Mouse (Mus musculus): ENCODE data around the gene Sec14l4. TPM values are rescaled to one million over a fixed set of nuclear protein-coding genes. Genes with fewer than 3 reads are reported as not detected.

The Sec14l4 gene
- polyA plus RNA-seq, 1 experiment from 2014 or later, result not detected

GRCm38 (mm10) chr11:4096054-4096984, 65.1 kb downstream of the Sec14l4 start:
- ATAC-seq (peak; percentile 81), DNase-seq (ENCODE audit: low read depth, low spot score) (peak; percentile 89)
- no peak for TF ChIP-seq CTCF (IDR thresholded peaks at IDR 0.05)
- in situ Hi-C loops (cut with MboI; ENCODE audit: low pct_unique_long_range_greater_than_20kb), result no loop called here
- no peaks in the 10 kb centered on the region for H3K27me3 ChIP-seq
- CTCF ChIA-PET, result interaction anchor here (0.9 to 2.3 kb wide), 3 partner anchors 16 to 21 kb away, joined by 3 to 6 read pairs (median 3); no protein-coding TSS in a partner anchor
- POLR2A ChIA-PET, result interaction anchor here (0.8 to 1.2 kb wide), 3 partner anchors 9 to 22 kb away, joined by 3 to 7 read pairs (median 3); no protein-coding TSS in a partner anchor

- H3K27me3 ChIP-seq, result no peaks in the 10 kb centered on the region
- POLR2A ChIA-PET, result interaction anchor here (0.9 to 1.2 kb wide), 3 partner anchors 11 to 21 kb away, joined by 3 to 7 read pairs (median 3); no protein-coding TSS in a partner anchor
- ATAC-seq (no peak), DNase-seq (ENCODE audit: low read depth, low spot score) (no peak)
- CTCF ChIA-PET, result interaction anchor here (0.9 to 2.3 kb wide), 3 partner anchors 16 to 20 kb away, joined by 3 to 6 read pairs (median 3); no protein-coding TSS in a partner anchor
- no peak for TF ChIP-seq CTCF (IDR thresholded peaks at IDR 0.05)
- in situ Hi-C loops (cut with MboI; ENCODE audit: low pct_unique_long_range_greater_than_20kb), result no loop called here
Observed at GRCm38 (mm10) chr11:4097091-4097621, 65.9 kb downstream of the Sec14l4 start.

Other genes starting within 250 kb of the Sec14l4 start
- gene Osbp2, start 167.6 kb upstream of the Sec14l4 start, polyA plus RNA-seq (2021), result 0.15 TPM
- 2.0 TPM for gene 4921536K21Rik, start 136.4 kb upstream of the Sec14l4 start, polyA plus RNA-seq (2021)
- 16.4 TPM for gene Dusp18, start 136.2 kb upstream of the Sec14l4 start, polyA plus RNA-seq (2021)
- 25.6 TPM for gene Slc35e4, start 116.8 kb upstream of the Sec14l4 start, polyA plus RNA-seq (2021)
- 158 TPM for gene Tcn2, start 99.3 kb upstream of the Sec14l4 start, polyA plus RNA-seq (2021)
- gene Pes1, start 67.5 kb upstream of the Sec14l4 start, polyA plus RNA-seq (2021), result 86.4 TPM
- 0.15 TPM for gene 4930556J24Rik, start 54.7 kb upstream of the Sec14l4 start, polyA plus RNA-seq (2021)
- 10.0 TPM for gene Gal3st1, start 47.8 kb upstream of the Sec14l4 start, polyA plus RNA-seq (2021)
- gene Sec14l3, start 33.4 kb downstream of the Sec14l4 start, polyA plus RNA-seq (2021), result not detected
- gene Mtfp1, start 64.0 kb downstream of the Sec14l4 start, polyA plus RNA-seq (2021), result 15.1 TPM
- 23.6 TPM for gene Sec14l2, start 92.0 kb downstream of the Sec14l4 start, polyA plus RNA-seq (2021)
- 31.8 TPM for gene Rnf215, start 103.7 kb downstream of the Sec14l4 start, polyA plus RNA-seq (2021)
- gene Ccdc157, start 128.8 kb downstream of the Sec14l4 start, polyA plus RNA-seq (2021), result 17.3 TPM
- gene Sf3a1, start 128.9 kb downstream of the Sec14l4 start, polyA plus RNA-seq (2021), result 45.2 TPM
- 50.9 TPM for gene Tbc1d10a, start 155.3 kb downstream of the Sec14l4 start, polyA plus RNA-seq (2021)
- 0.35 TPM for gene Castor1, start 186.8 kb downstream of the Sec14l4 start, polyA plus RNA-seq (2021)
- not detected for gene Osm, start 205.0 kb downstream of the Sec14l4 start, polyA plus RNA-seq (2021)
- 31.3 TPM for gene Lif, start 226.1 kb downstream of the Sec14l4 start, polyA plus RNA-seq (2021)

All from Patski (cell line).